Mouse (Mus musculus) heart, adult 11 months (tissue): ENCODE measurements at regions not wholly inside any gene's neighbourhood (a gene's known extent, or its start where the extent isn't known, plus 50 kb on each side); places are given as distances from the start of the nearest gene placed in this dataset.
A peak's percentile ranks its signal among the peaks of the same experiment; 100 is the strongest.
"Not testable (repeated sequence)": the region's sequence is repeated elsewhere in the genome, so short reads cannot be mapped to it uniquely, and the experiment has no call there.

Source experiments
- DNase-seq: peaks from one replicate; pipeline ENCODE4 v3.0.0; 2022

DNA sequence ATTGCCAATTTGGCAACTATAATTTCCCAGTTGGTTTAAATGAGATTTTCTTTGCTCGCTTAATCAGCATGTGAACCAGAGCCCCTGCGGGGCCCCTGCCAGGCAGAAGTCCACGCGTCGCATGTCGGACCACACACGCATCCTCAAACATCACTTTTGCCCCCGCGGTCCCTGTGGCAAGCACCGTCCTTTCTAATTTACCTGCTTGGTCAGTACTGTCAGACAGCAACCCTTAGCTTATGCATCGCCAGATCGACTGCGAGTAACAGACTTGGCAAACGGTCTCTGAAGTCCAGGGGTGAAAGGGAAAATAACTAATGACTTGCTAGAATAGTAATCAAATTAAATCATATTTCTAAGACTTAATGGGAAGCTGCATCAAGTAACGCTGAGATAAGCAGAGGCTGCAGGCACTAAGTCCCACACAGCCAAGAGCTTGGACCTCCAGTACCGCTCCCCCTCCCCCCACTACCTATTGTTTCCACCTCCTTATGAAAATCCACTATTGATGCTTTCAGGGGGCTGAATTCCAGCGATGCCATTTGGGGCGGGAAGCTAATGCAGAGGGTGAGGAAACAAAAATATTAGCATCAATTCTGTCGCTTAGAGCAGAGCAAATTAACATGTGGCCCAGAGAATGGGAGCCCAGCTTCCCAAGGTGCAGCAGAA lies 142.0 kb upstream of the Cntnap4 start:
- DNase-seq, result no peak

GRCm38 (mm10) chr8:112411968-112412367 lies 157.9 kb upstream of the Cntnap4 start:
- DNase-seq, result peak; percentile 46

DNA sequence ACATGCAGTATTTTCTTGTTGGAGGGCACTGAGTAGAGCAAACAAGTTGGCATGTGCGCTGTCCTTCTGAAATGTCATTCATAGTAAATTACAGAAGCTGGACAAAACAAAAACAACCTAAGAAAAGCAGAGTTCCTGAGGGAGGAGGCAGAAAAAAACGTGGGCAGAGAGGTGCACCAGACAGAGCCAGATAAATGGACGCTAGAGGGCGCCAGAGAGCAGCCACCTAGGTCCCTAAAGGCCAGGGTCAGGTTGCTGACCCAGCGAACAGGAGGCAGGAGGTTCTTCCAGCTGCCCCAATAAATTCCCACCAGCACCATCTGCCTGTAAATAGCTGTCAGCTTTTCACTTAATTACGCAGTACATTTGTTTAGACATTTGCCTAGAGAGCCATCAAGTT lies 158.6 kb upstream of the Cntnap4 start:
- DNase-seq, result peak; percentile 23

DNA sequence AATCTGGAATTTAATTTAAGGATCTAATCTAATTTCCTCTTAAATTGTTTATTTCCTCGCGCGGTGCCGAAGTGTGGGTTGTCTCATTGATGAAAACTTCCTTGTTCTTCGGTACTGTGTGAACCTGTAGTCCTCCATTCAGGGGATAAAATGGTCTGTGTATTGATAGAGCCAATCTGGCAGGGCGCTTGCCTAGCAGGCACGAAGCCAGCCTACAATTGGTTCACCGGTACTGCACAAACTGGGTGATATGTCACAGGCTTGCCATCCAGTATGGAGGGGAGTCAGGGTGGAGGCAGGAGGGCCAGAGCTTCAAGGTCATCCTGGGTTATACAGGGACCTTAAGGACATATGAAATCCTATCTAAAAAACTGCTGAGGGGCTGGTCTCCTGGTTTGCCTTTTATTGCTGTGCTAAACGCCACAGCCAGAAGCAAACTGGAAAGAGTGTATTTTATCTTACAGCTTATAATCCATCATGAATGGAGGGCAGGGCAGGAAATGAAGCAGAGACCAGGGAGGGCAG lies 161.6 kb upstream of the Cntnap4 start:
- DNase-seq, result peak; percentile 52

GRCm38 (mm10) chr8:112404087-112404486 lies 165.8 kb upstream of the Cntnap4 start:
- DNase-seq, result no peak

DNA sequence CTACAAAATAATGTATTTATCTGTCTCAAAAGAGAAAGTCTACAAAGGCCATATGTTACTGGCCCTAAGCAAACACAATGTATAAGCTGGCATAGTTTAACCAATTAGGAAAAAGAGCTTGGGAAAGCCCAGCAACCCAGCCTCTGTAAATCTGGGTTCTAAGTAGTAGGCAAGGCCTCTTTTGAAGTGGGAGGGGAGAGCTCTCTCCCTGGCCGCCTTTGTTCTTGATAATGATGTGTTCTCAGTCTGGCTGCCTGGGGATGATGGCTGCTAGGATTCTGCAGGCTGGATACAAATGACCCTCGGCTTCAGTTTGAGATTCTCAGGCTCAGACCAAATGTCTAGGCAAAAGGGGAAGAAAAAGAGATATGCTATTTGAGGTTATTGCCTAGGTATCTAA lies 172.4 kb upstream of the Cntnap4 start:
- no peak for DNase-seq

GRCm38 (mm10) chr8:112390108-112390507 lies 179.7 kb upstream of the Cntnap4 start:
- no peak for DNase-seq

DNA sequence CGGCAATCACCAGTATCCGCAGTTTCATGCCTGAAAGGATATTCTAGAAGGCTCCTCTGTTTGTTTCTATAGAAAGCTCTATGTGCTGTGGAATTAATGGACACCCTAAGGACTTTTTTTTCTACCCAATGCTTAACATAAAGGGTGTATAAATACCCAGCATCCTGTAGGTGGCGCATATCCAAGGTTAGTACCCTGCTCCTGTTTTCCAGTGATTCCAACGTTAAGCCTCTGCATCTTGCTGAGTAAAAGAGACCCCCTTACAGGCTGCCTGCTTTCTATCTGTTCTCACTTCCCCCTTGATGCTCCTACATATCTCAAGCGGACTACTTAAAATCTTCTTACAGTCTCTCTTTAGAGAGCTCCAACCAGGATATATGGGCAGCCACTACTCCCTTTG lies 221.5 kb upstream of the Cntnap4 start:
- DNase-seq, result no peak

- DNase-seq, result no peak
Measured at GRCm38 (mm10) chr8:112333171-112333570, 236.7 kb upstream of the Cntnap4 start.

DNA sequence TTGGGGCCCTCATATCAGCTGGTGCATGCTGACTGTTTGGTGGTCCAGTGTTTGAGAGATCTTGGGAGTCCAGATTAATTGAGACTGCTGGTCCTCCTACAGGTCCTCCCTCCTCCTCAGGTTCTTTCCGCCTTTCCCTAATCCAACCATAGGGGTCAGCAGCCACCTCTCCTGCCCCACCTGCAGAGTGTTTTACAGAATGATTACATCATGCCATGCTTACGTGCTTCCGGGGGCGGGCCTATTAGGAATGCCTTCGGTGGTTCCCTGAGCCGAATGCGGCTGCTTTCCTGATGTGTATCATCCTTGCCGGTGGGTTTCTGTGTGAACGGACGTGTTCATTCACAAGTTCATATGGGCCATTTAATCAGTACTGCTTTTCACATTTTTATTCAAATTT lies 237.8 kb upstream of the Cntnap4 start:
- no peak for DNase-seq

DNA sequence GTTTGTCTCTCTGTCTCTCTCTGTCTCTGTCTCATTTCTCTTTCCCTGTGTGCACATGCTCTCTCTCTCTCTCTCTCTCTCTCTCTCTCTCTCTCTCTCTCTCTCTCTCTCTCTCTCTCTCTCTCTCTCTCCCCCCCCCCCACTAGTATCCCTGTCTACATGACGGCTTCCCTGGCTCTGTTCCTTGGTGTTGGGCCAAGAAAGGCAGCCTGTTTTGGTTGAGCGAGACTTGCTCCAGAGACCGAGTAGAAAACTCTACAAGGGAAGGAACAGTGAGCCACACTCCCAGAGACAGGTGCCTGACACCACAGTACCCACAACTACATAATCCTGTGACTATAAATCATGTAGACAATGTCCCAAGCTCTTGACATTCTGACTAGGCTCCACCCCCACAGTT lies 260.0 kb upstream of the Cntnap4 start:
- peak; percentile 6 for DNase-seq

GRCm38 (mm10) chr8:112308354-112308753 lies 261.5 kb upstream of the Cntnap4 start:
- peak; percentile 33 for DNase-seq

GRCm38 (mm10) chr8:112297021-112297420 lies 272.8 kb upstream of the Cntnap4 start:
- DNase-seq, result peak; percentile 61

- DNase-seq, result peak; percentile 57
Measured at GRCm38 (mm10) chr8:112283316-112283715, 268.5 kb upstream of the Gm6793 start.

- peak; percentile 41 for DNase-seq
Measured at GRCm38 (mm10) chr8:112269598-112269997, 254.8 kb upstream of the Gm6793 start.

- DNase-seq, result peak; percentile 44
Measured at GRCm38 (mm10) chr8:112269214-112269566, 254.4 kb upstream of the Gm6793 start.

- peak; percentile 54 for DNase-seq
Measured at GRCm38 (mm10) chr8:112268544-112269213, 253.8 kb upstream of the Gm6793 start.

DNA sequence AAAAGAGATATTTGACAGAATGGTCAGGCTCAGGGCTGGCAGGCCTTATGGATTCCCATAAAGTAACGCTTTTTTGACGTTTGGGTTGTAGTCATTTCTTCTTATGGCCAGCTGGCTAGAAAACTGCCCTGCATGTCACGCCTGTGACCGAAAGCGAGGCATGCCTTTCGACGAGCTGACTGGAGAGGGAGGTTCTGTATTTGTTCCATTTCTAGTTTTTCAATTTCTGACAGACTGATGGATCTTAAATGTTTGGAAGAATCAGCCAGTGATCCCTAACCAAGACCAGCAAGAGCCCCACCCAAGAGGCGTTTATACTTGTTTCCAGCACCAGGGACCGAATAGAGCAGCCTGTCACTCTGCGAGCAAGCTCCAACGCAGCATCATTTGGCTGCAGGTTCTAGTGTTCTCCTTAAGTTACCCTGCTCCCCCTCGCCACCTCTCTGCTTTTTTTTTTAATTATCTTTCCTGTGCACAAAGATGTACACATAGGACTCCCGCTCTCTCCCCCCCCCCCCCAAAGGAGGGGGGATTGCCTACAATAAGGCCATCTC lies 243.2 kb upstream of the Gm6793 start:
- DNase-seq, result no peak

DNA sequence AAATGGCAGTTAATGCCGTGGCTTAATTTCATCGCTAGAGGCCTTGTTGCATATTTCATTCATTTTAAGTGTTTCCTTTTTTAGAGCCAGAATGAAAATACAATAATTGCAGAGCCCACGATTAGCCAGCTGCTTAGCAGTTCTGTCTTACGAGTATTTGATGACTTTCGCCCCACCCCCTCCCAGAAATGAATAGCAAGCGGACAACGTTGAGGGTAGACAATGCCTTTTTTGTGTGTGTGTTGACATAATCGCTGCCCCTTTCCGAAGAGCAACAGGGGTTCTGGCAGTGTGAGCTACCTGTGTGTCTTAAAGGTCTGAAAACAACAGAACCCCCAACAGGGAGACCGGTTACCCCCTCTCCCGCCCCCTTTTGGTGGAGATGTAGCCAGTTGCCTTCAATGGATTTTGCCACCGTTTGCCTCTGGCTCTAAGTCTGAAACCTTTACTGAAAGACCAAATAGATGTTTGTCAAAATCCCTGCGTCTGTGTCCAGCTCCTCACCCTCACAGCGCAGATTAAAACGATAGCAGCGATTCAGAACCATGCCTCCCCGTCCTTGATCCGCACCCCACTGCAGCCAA lies 242.6 kb upstream of the Gm6793 start:
- peak; percentile 76 for DNase-seq

DNA sequence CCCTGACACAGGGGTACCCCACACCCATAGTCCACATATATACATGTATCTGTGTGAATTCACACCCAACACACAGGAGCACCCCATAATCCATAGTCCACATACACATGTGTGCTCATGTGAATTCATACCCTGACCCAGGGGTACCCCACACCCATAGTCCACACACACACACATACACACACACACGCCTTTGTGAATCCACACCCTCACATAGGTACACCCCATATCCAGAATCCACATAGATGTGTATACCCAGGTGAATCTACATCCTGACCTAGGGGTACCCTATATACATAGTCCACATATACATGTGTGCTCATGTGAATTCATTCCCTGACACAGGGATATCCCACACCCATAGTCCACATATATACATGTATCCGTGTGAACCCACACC lies 231.8 kb upstream of the Gm6793 start:
- DNase-seq, result not testable (repeated sequence)

DNA sequence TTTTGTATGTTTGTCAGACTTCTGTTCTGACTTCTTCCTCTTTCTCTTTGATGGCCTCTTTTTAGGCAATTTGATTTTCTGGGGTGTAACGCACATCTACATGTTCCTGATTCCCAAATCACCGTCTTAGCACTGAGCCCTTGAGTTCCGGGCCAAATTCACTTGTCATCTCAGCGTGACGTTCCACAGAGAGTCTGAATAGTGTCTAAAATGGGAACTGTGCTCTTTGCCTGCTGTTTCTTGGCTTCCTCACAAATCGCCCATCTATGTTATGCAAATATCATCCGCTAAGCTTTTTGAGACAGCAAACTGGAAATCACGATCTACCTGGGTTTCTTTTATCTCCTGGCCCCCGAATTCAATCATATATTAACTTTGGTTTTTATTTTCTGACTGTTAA lies 223.8 kb upstream of the Gm6793 start:
- no peak for DNase-seq

GRCm38 (mm10) chr8:112236751-112237150 lies 221.9 kb upstream of the Gm6793 start:
- DNase-seq, result not testable (repeated sequence)

DNA sequence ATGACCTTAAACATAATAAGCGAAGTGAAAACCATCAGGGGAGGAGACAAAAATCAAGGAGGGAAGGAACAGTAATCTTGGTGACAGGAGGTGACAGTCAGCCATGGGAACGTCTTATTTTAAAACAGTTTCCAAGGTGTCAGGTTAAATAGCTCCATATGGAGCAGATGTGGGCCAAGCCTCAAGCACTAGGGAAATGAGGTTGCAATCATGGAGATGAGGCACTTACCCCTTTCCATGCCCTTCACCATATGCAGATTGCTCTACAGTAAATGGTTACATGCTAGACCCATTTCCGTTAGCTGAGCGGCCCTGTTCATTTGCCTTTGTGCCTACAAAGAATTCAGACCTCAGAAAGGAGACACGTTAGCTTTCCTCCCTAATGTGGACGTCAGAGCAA lies 204.8 kb upstream of the Gm6793 start:
- no peak for DNase-seq

DNA sequence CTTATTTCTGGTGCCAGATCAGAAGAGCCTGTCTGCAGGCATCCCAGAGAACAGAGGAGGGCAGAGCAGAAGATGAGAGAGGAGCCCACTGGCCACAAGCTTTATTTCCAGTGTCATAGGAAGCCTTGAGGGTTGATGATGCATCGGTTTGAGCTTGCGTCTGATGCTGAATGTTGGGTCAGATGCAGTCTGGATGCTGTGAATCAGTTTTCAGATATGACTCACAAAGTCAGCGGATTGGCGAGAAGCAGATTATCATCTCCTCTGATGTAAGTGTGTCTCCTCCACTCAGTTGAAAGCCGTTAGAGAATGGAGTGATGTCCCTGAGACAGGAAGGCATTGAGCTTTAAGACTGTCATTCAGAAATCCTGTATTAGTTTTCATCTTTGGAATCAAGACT lies 197.3 kb upstream of the Gm6793 start:
- no peak for DNase-seq
